Mouse (Mus musculus) C2C12 (cell line): ENCODE measurements around the gene Asb2. TPM values are rescaled to one million over a fixed set of nuclear protein-coding genes. Genes with fewer than 3 reads are reported as not detected.

Source experiments
- H3K27me3 ChIP-seq: one replicate; pipeline ENCODE4 v1.6.1; 2011; ENCODE audit not compliant: control insufficient read depth, insufficient read depth, insufficient read length
- H3K36me3 ChIP-seq: one replicate; pipeline ENCODE4 v1.6.1; 2011; ENCODE audit not compliant: control insufficient read depth, insufficient read depth
- H3K4me3 ChIP-seq: one replicate; pipeline ENCODE4 v1.5.1; 2011; ENCODE audit warnings: mild to moderate bottlenecking, control low read depth; ENCODE audit not compliant: poor library complexity, insufficient read depth, severe bottlenecking
- H3K79me2 ChIP-seq: one replicate; pipeline ENCODE4 v1.6.1; 2011; ENCODE audit not compliant: control insufficient read depth, insufficient read depth
- H3K79me3 ChIP-seq: one replicate; pipeline ENCODE4 v1.6.1; 2011; ENCODE audit warnings: low read depth, control low read depth
- H3ac ChIP-seq: one replicate; pipeline ENCODE3; 2011; ENCODE audit warnings: low read depth; ENCODE audit not compliant: control insufficient read depth, insufficient read length
- CEBPB ChIP-seq: IDR thresholded peaks from one replicate; pipeline ENCODE4 v1.6.1; 2011; ENCODE audit warnings: low read depth, mild to moderate bottlenecking, control low read depth, moderate library complexity
- CTCF ChIP-seq: IDR thresholded peaks from one replicate; pipeline ENCODE4 v1.5.1; 2011; ENCODE audit not compliant: control insufficient read depth, insufficient read depth, insufficient read length
- FOSL1 ChIP-seq: IDR thresholded peaks from one replicate; pipeline ENCODE4 v1.8.0; 2011; ENCODE audit warnings: mild to moderate bottlenecking, low read length; ENCODE audit not compliant: poor library complexity, insufficient read depth, severe bottlenecking
- MAX ChIP-seq: IDR thresholded peaks from one replicate; pipeline ENCODE4 v1.6.1; 2011; ENCODE audit warnings: mild to moderate bottlenecking, control low read depth
- MYOD1 ChIP-seq: IDR thresholded peaks from one replicate; pipeline ENCODE4 v1.6.1; 2011; ENCODE audit warnings: low read depth; ENCODE audit not compliant: control insufficient read depth, insufficient read length
- MYOG ChIP-seq: IDR thresholded peaks from one replicate; pipeline ENCODE4 v1.6.1; 2011; ENCODE audit not compliant: control insufficient read depth, insufficient read length; ENCODE audit errors: extremely low read depth
- USF1 ChIP-seq: IDR thresholded peaks from one replicate; pipeline ENCODE4 v1.6.1; 2011; ENCODE audit warnings: low read depth, mild to moderate bottlenecking, control low read depth, moderate library complexity
- polyA plus RNA-seq: library from polyadenylated mRNA; unstranded; fragments of >200 nt; fragmentation: generic; extraction: Trizol; gene quantifications from one replicate; pipeline ENCODE4 v1.2.1, GENCODE M21; 2012; ENCODE audit warnings: missing spikeins

Gene Asb2
- polyA plus RNA-seq, 1 experiment: 0.97 TPM

GRCm38 (mm10) chr12:103356415-103356748 is 581 bp upstream of the Asb2 start:
- Histone ChIP-seq H3K4me3 (no peak overlapping the region), H3K27me3 (no peaks in the 10 kb centered on the region), H3K79me3 (no peaks in the 10 kb centered on the region), H3K79me2 (no peaks in the 10 kb centered on the region), H3ac (no peak overlapping the region), H3K36me3 (no peaks in the 10 kb centered on the region)
- TF ChIP-seq CTCF (no peak), FOSL1 (no peak), MYOG (no peak), CEBPB (no peak), USF1 (no peak)

- Histone ChIP-seq H3ac (no peak overlapping the region), H3K27me3 (no peaks in the 10 kb centered on the region), H3K79me3 (no peaks in the 10 kb centered on the region), H3K4me3 (no peak overlapping the region), H3K36me3 (no peaks in the 10 kb centered on the region), H3K79me2 (no peaks in the 10 kb centered on the region)
- TF ChIP-seq MAX (no peak), CEBPB (no peak), MYOG (no peak), USF1 (no peak), FOSL1 (no peak), MYOD1 (no peak), CTCF (no peak)
These were observed 2.3 kb downstream of the Asb2 start for GRCm38 (mm10) chr12:103353538-103353937.

- no peak overlapping the region for H3K4me3 ChIP-seq
- no peak for TF ChIP-seq MAX
- no peaks in the 10 kb centered on the region for H3K79me2 ChIP-seq
- H3K79me3 ChIP-seq: no peaks in the 10 kb centered on the region
- H3K27me3 ChIP-seq: no peaks in the 10 kb centered on the region
- H3K36me3 ChIP-seq: no peaks in the 10 kb centered on the region
- no peak overlapping the region for H3ac ChIP-seq
These were observed 3.1 kb downstream of the Asb2 start for GRCm38 (mm10) chr12:103352735-103353134.

GRCm38 (mm10) chr12:103348506-103348905 is 7.3 kb downstream of the Asb2 start:
- Histone ChIP-seq H3ac (no peak overlapping the region), H3K4me3 (no peak overlapping the region)

GRCm38 (mm10) chr12:103347406-103347805 is 8.4 kb downstream of the Asb2 start:
- Histone ChIP-seq H3K36me3 (no peaks in the 10 kb centered on the region), H3K4me3 (no peak overlapping the region), H3K79me3 (no peaks in the 10 kb centered on the region), H3K79me2 (no peaks in the 10 kb centered on the region), H3ac (no peak overlapping the region), H3K27me3 (no peaks in the 10 kb centered on the region)
- TF ChIP-seq FOSL1: no peak
- no peak for TF ChIP-seq CEBPB
- TF ChIP-seq USF1: no peak
- TF ChIP-seq MYOD1: no peak
- no peak for TF ChIP-seq CTCF
- TF ChIP-seq MAX: no peak
- no peak for TF ChIP-seq MYOG

More at GRCm38 (mm10) chr12:103348506-103348905, 7.3 kb downstream of the Asb2 start:
- no peaks in the 10 kb centered on the region for H3K27me3 ChIP-seq
- peak; percentile 76 for TF ChIP-seq CTCF
- no peak for TF ChIP-seq USF1
- no peak for TF ChIP-seq MYOG
- peak; percentile 23 for TF ChIP-seq MAX
- no peaks in the 10 kb centered on the region for H3K79me3 ChIP-seq
- H3K79me2 ChIP-seq: no peaks in the 10 kb centered on the region
- H3K36me3 ChIP-seq: no peaks in the 10 kb centered on the region

GRCm38 (mm10) chr12:103346945-103347344 is 8.9 kb downstream of the Asb2 start:
- no peak overlapping the region for H3ac ChIP-seq
- TF ChIP-seq USF1: no peak
- TF ChIP-seq CTCF: no peak
- H3K79me2 ChIP-seq: no peaks in the 10 kb centered on the region
- no peaks in the 10 kb centered on the region for H3K27me3 ChIP-seq
- no peaks in the 10 kb centered on the region for H3K79me3 ChIP-seq
- no peak overlapping the region for H3K4me3 ChIP-seq
- H3K36me3 ChIP-seq: no peaks in the 10 kb centered on the region

GRCm38 (mm10) chr12:103344934-103345333 is 10.9 kb downstream of the Asb2 start:
- no peaks in the 10 kb centered on the region for H3K79me2 ChIP-seq
- no peak overlapping the region for H3ac ChIP-seq
- no peak overlapping the region for H3K4me3 ChIP-seq
- no peaks in the 10 kb centered on the region for H3K27me3 ChIP-seq
- TF ChIP-seq USF1: no peak
- H3K79me3 ChIP-seq: no peaks in the 10 kb centered on the region
- H3K36me3 ChIP-seq: no peaks in the 10 kb centered on the region
